Mouse (Mus musculus): ENCODE results near the gene Cic. TPM values are rescaled to one million over a fixed set of nuclear protein-coding genes. Genes with fewer than 3 reads are reported as not detected.

Gene Cic
- polyA plus RNA-seq, 1 experiment from 2014 or later, result 27.0 TPM

DNA sequence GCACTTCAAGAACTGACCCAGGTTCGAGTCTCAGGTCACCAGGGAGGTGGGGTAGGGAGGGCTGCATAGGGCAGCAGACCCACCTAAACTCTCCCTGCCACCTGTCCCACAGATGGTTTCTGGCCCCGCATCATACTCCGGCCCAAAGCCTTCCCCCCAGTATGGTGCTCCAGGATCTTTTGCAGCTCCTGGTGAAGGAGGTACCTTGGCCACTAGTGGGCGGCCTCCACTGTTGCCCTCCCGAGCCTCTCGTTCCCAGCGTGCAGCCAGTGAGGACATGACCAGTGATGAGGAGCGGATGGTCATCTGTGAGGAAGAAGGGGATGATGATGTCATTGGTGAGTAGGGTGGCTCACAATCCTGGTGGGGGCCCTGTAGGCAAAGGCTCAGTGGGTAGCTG is 19.5 kb downstream of the Cic start:
- Histone ChIP-seq H3K9me3 (replicated peaks; ENCODE audit: control insufficient read depth, low read length) (no peaks in the 10 kb centered on the region), H3K9ac (replicated peaks; ENCODE audit: low read length) (no peak overlapping the region), H3K36me3 (replicated peaks; ENCODE audit: control insufficient read depth, insufficient read depth, low read depth, low read length) (peaks cover 29% of the 10 kb centered on the region), H3K27ac (replicated peaks; ENCODE audit: low read depth, low read length) (no peak overlapping the region), H3K4me3 (ENCODE audit: low read depth, low read length) (no peak overlapping the region), H3K4me2 (ENCODE audit: low read depth, low read length) (no peak overlapping the region), H3K27me3 (ENCODE audit: control insufficient read depth, insufficient read depth, low read length) (no peaks in the 10 kb centered on the region), H3K4me1 (ENCODE audit: control insufficient read depth, insufficient read depth, low read length) (peaks cover 6% of the 10 kb centered on the region)
- ATAC-seq (replicated peaks; ENCODE audit: insufficient number of reproducible peaks, low FRiP score, low TSS enrichment, low read depth) (no peak), DNase-seq (ENCODE audit: low spot score) (no peak)
- 73% methylated on average over 8 of the region's 8 CpGs for WGBS

DNA sequence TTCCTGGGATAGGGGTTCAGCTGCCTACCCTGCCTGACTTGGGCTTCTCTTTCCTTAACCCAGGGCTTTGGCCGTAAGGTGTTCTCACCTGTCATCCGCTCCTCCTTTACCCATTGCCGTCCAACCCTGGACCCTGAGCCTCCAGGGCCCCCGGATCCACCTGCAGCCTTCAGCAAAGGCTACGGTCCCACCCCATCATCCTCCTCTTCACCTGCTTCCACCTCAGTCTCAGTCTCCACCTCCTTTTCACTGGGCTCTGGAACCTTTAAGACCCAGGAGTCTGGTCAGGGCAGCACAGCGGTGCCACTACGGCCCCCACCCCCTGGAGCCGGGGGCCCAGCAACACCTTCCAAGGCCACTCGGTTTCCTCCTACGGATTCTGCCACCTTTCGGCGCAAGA is 20.5 kb downstream of the Cic start:
- DNase-seq (ENCODE audit: low spot score) (no peak), ATAC-seq (replicated peaks; ENCODE audit: insufficient number of reproducible peaks, low FRiP score, low TSS enrichment, low read depth) (no peak)
- Histone ChIP-seq H3K9me3 (replicated peaks; ENCODE audit: control insufficient read depth, low read length) (no peaks in the 10 kb centered on the region), H3K27me3 (ENCODE audit: control insufficient read depth, insufficient read depth, low read length) (no peaks in the 10 kb centered on the region), H3K27ac (replicated peaks; ENCODE audit: low read depth, low read length) (no peak overlapping the region), H3K4me2 (ENCODE audit: low read depth, low read length) (no peak overlapping the region), H3K36me3 (replicated peaks; ENCODE audit: control insufficient read depth, insufficient read depth, low read depth, low read length) (peaks cover 37% of the 10 kb centered on the region), H3K4me3 (ENCODE audit: low read depth, low read length) (no peak overlapping the region), H3K4me1 (ENCODE audit: control insufficient read depth, insufficient read depth, low read length) (peaks cover 6% of the 10 kb centered on the region), H3K9ac (replicated peaks; ENCODE audit: low read length) (no peak overlapping the region)
- WGBS, result 93% methylated on average over 12 of the region's 12 CpGs

DNA sequence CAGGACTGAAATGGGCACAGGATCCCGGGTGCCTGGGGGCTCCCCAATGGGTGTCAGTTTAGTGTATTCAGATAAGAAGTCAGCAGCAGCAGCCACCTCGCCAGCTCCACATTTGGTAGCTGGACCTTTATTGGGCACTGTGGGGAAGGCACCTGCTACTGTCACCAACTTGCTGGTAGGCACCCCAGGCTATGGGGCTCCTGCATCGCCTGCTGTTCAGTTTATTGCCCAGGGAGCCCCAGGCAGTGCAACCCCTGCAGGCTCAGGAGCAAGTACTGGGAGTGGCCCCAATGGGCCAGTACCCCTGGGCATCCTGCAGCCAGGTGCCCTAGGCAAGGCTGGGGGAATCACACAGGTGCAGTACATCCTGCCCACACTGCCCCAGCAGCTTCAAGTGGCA is 21.2 kb downstream of the Cic start:
- ATAC-seq (replicated peaks; ENCODE audit: insufficient number of reproducible peaks, low FRiP score, low TSS enrichment, low read depth), result no peak
- no peak overlapping the region for H3K9ac ChIP-seq (replicated peaks; ENCODE audit: low read length)
- H3K36me3 ChIP-seq (replicated peaks; ENCODE audit: control insufficient read depth, insufficient read depth, low read depth, low read length), result peaks cover 37% of the 10 kb centered on the region
- H3K4me2 ChIP-seq (ENCODE audit: low read depth, low read length), result no peak overlapping the region
- H3K27me3 ChIP-seq (ENCODE audit: control insufficient read depth, insufficient read depth, low read length), result no peaks in the 10 kb centered on the region
- no peaks in the 10 kb centered on the region for H3K9me3 ChIP-seq (replicated peaks; ENCODE audit: control insufficient read depth, low read length)
- 83% methylated on average over 3 of the region's 3 CpGs for WGBS
- no peak overlapping the region for H3K27ac ChIP-seq (replicated peaks; ENCODE audit: low read depth, low read length)
- no peak overlapping the region for H3K4me3 ChIP-seq (ENCODE audit: low read depth, low read length)
- DNase-seq (ENCODE audit: low spot score), result no peak
- peaks cover 6% of the 10 kb centered on the region for H3K4me1 ChIP-seq (ENCODE audit: control insufficient read depth, insufficient read depth, low read length)

DNA sequence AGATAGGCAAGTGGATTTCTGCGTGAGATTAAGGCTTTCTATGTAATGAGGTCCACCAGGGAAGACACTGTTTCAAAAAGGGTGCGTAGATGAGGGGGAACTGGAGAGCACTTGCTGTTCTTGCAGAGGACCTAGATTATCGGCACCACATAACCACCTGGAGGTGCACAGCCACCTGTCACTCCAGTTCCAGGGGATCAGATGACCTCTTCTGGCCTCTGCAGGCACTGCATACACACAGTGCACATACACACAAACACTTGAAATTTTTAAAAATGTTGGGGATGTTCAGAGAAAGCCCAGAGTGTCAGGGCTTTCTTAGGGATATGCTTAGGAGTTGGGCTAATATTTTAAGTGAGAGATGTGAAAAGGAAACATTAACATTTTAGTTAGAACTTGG is 22.4 kb downstream of the Cic start:
- no peak overlapping the region for H3K4me3 ChIP-seq (ENCODE audit: low read depth, low read length)
- H3K36me3 ChIP-seq (replicated peaks; ENCODE audit: control insufficient read depth, insufficient read depth, low read depth, low read length), result peaks cover 37% of the 10 kb centered on the region
- no peak overlapping the region for H3K4me2 ChIP-seq (ENCODE audit: low read depth, low read length)
- H3K9me3 ChIP-seq (replicated peaks; ENCODE audit: control insufficient read depth, low read length), result no peaks in the 10 kb centered on the region
- H3K27ac ChIP-seq (replicated peaks; ENCODE audit: low read depth, low read length), result no peak overlapping the region
- ATAC-seq (replicated peaks; ENCODE audit: insufficient number of reproducible peaks, low FRiP score, low TSS enrichment, low read depth) (no peak), DNase-seq (ENCODE audit: low spot score) (no peak)
- no peaks in the 10 kb centered on the region for H3K4me1 ChIP-seq (ENCODE audit: control insufficient read depth, insufficient read depth, low read length)
- 96% methylated on average over 3 of the region's 3 CpGs for WGBS
- H3K27me3 ChIP-seq (ENCODE audit: control insufficient read depth, insufficient read depth, low read length), result no peaks in the 10 kb centered on the region
- H3K9ac ChIP-seq (replicated peaks; ENCODE audit: low read length), result no peak overlapping the region

DNA sequence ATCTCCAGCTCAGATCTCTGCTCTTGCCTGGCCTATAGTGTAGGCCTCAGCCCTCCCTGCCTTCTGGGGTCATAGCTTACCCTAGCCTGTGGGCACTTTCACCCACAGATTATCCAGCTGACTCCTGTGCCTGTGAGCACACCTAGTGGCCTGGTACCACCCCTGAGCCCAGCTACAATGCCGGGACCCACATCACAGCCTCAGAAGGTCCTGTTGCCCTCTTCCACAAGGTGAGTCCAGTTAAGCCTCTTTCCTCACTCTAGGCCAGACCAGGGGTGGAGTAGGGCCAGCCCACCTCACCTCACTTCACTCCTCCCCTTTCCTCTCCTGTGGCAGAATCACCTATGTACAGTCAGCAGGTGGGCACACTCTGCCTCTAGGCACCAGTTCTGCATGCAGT is 23.0 kb downstream of the Cic start:
- ATAC-seq (replicated peaks; ENCODE audit: insufficient number of reproducible peaks, low FRiP score, low TSS enrichment, low read depth), result no peak
- peaks cover 37% of the 10 kb centered on the region for H3K36me3 ChIP-seq (replicated peaks; ENCODE audit: control insufficient read depth, insufficient read depth, low read depth, low read length)
- no peak overlapping the region for H3K9ac ChIP-seq (replicated peaks; ENCODE audit: low read length)
- no peaks in the 10 kb centered on the region for H3K27me3 ChIP-seq (ENCODE audit: control insufficient read depth, insufficient read depth, low read length)
- no peak overlapping the region for H3K4me2 ChIP-seq (ENCODE audit: low read depth, low read length)
- WGBS, result 95% methylated on average over 1 of the region's 1 CpGs
- DNase-seq (ENCODE audit: low spot score), result no peak
- H3K4me3 ChIP-seq (ENCODE audit: low read depth, low read length), result no peak overlapping the region
- no peaks in the 10 kb centered on the region for H3K9me3 ChIP-seq (replicated peaks; ENCODE audit: control insufficient read depth, low read length)
- no peak overlapping the region for H3K27ac ChIP-seq (replicated peaks; ENCODE audit: low read depth, low read length)
- no peaks in the 10 kb centered on the region for H3K4me1 ChIP-seq (ENCODE audit: control insufficient read depth, insufficient read depth, low read length)

DNA sequence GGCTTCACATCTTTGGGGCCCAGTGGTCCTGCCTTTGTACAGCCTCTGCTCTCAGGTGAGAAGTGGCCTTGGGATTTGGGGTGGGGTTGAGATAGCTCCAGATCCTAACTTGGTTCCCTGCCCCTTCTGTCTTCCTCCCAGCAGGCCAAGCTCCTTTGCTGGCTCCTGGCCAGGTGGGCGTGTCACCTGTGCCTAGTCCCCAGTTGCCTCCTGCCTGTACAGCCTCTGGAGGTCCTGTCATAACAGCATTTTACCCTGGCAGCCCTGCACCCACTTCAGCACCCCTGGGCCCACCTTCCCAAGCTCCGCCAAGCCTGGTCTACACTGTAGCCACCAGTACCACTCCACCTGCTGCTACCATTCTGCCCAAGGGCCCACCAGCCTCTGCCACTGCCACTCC is 23.4 kb downstream of the Cic start:
- ATAC-seq (replicated peaks; ENCODE audit: insufficient number of reproducible peaks, low FRiP score, low TSS enrichment, low read depth) (no peak), DNase-seq (ENCODE audit: low spot score) (no peak)
- H3K4me2 ChIP-seq (ENCODE audit: low read depth, low read length), result no peak overlapping the region
- 89% methylated on average over 2 of the region's 2 CpGs for WGBS
- H3K27me3 ChIP-seq (ENCODE audit: control insufficient read depth, insufficient read depth, low read length), result no peaks in the 10 kb centered on the region
- H3K36me3 ChIP-seq (replicated peaks; ENCODE audit: control insufficient read depth, insufficient read depth, low read depth, low read length), result peaks cover 37% of the 10 kb centered on the region
- no peaks in the 10 kb centered on the region for H3K4me1 ChIP-seq (ENCODE audit: control insufficient read depth, insufficient read depth, low read length)
- no peak overlapping the region for H3K9ac ChIP-seq (replicated peaks; ENCODE audit: low read length)
- H3K9me3 ChIP-seq (replicated peaks; ENCODE audit: control insufficient read depth, low read length), result no peaks in the 10 kb centered on the region
- H3K4me3 ChIP-seq (ENCODE audit: low read depth, low read length), result no peak overlapping the region
- H3K27ac ChIP-seq (replicated peaks; ENCODE audit: low read depth, low read length), result no peak overlapping the region

DNA sequence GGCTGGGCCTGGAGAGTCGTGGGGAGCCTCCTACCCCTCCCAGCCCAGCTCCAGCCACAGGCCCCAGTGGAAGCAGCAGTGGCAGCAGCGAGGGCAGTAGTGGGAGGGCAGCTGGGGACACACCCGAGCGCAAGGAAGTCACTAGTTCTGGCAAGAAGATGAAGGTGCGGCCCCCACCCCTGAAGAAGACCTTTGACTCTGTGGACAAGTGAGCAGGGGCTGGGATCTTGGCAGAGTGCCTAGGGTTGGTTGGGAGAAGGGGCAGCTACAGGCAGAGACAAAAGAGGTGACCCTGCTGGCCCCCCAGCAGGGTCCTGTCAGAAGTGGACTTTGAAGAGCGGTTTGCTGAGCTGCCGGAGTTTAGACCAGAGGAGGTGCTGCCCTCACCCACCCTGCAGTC is 24.6 kb downstream of the Cic start:
- H3K27me3 ChIP-seq (ENCODE audit: control insufficient read depth, insufficient read depth, low read length), result no peaks in the 10 kb centered on the region
- no peaks in the 10 kb centered on the region for H3K9me3 ChIP-seq (replicated peaks; ENCODE audit: control insufficient read depth, low read length)
- ATAC-seq (replicated peaks; ENCODE audit: insufficient number of reproducible peaks, low FRiP score, low TSS enrichment, low read depth) (no peak), DNase-seq (ENCODE audit: low spot score) (no peak)
- no peak overlapping the region for H3K4me3 ChIP-seq (ENCODE audit: low read depth, low read length)
- H3K36me3 ChIP-seq (replicated peaks; ENCODE audit: control insufficient read depth, insufficient read depth, low read depth, low read length), result peaks cover 31% of the 10 kb centered on the region
- H3K9ac ChIP-seq (replicated peaks; ENCODE audit: low read length), result no peak overlapping the region
- H3K4me2 ChIP-seq (ENCODE audit: low read depth, low read length), result no peak overlapping the region
- WGBS, result 70% methylated on average over 7 of the region's 7 CpGs
- no peak overlapping the region for H3K27ac ChIP-seq (replicated peaks; ENCODE audit: low read depth, low read length)
- H3K4me1 ChIP-seq (ENCODE audit: control insufficient read depth, insufficient read depth, low read length), result no peaks in the 10 kb centered on the region

DNA sequence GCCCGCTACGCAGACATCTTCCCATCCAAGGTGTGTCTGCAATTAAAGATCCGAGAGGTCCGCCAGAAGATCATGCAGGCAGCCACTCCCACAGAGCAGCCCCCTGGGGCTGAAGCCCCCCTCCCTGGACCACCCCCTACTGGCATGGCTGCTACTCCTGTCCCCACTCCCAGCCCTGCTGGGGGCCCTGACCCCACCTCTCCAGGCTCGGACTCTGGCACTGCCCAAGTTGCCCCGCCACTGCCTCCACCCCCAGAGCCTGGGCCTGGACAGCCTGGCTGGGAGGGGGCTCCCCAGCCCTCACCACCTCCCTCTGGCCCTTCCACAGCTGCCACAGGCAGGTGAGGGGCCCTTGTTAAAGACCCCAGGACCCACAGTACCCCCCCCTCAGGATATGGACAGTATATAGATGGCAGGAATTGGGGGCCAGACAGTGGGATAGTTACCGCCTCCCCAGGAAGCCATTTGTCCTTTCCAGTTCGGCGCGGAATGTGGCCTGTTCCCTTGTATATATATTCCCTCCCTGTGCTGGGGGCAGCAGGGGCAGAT is 25.8 kb downstream of the Cic start:
- Histone ChIP-seq H3K27ac (replicated peaks; ENCODE audit: low read depth, low read length) (no peak overlapping the region), H3K9ac (replicated peaks; ENCODE audit: low read length) (no peak overlapping the region), H3K4me1 (ENCODE audit: control insufficient read depth, insufficient read depth, low read length) (no peaks in the 10 kb centered on the region), H3K27me3 (ENCODE audit: control insufficient read depth, insufficient read depth, low read length) (no peaks in the 10 kb centered on the region), H3K4me2 (ENCODE audit: low read depth, low read length) (no peak overlapping the region), H3K4me3 (ENCODE audit: low read depth, low read length) (no peak overlapping the region), H3K36me3 (replicated peaks; ENCODE audit: control insufficient read depth, insufficient read depth, low read depth, low read length) (peaks cover 28% of the 10 kb centered on the region), H3K9me3 (replicated peaks; ENCODE audit: control insufficient read depth, low read length) (no peaks in the 10 kb centered on the region)
- WGBS, result 76% methylated on average over 10 of the region's 10 CpGs
- no peak for ATAC-seq (replicated peaks; ENCODE audit: insufficient number of reproducible peaks, low FRiP score, low TSS enrichment, low read depth)
- no peak for DNase-seq (ENCODE audit: low spot score)
